Comparison of ENCODE assay signal across 14 mouse cellular contexts in the genomic region with DNA sequence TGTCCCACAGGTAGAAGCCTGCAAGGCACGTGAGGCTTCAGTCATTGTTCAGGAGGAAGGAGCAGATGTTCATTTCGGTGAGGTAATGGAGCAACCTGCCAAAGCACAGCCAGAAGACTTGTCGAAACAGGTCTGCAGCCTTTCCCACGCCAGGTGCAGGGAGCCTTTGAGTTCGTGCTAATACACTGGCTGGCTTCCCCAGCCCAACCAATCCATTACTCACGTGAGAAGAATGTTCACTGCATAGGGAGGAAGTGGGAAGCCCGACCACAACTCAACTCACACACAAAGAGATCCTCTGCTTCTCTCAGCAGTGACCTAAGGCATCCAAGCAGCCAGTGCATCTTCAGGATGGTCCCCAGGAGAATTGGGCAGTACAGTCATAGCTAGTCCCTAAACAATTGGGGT.
DNase-seq lines count a peak whose midpoint lies in the region; ATAC-seq lines count a peak whose summit lies in the region.
"Had no signal": no experiment of that assay in that cellular context is flagged by ENCODE, and none has a peak within 500 bp of the region (broad histone marks: within the 10 kb centered on the region; RNA-seq: fewer than 3 reads in every experiment).

No protein-coding gene starts in this region.

- WGBS in stomach, embryonic 14.5 days: 47% methylated on average over 7 of the region's 7 CpGs
- 82% methylated on average over 7 of the region's 7 CpGs for WGBS in neural tube, embryonic 15.5 days
- 82% methylated on average over 7 of the region's 7 CpGs for WGBS in forebrain, embryonic 11.5 days
- 85% methylated on average over 7 of the region's 7 CpGs for WGBS in forebrain, embryonic 10.5 days

- no peaks in the 10 kb centered on the region for H3K27me3 ChIP-seq in stomach, embryonic 14.5 days (ENCODE audit: control insufficient read depth, insufficient read depth, low read length)
- peaks cover 10% of the 10 kb centered on the region; the same call in 1 of the 2 replicates for H3K27me3 ChIP-seq in neural tube, embryonic 15.5 days (replicated peaks)
- H3K27me3 ChIP-seq in forebrain, embryonic 11.5 days (ENCODE audit: control insufficient read depth, insufficient read depth, low read length): no peaks in the 10 kb centered on the region
- peaks cover 86% of the 10 kb centered on the region for H3K27me3 ChIP-seq in forebrain, embryonic 10.5 days (ENCODE audit: poor library complexity, severe bottlenecking)

- peak; percentile 22 for DNase-seq in embryo, embryonic 10 days (ENCODE audit: low spot score)
- DNase-seq in embryo, embryonic 11 days: no peak
- DNase-seq in Muller cell, postnatal 12 days (ENCODE audit: inconsistent ontology term): peak; percentile 92
- DNase-seq in gonadal fat pad, adult 2 months (ENCODE audit: low read depth): peak; percentile 88
- no peak for DNase-seq in forebrain, embryonic 11.5 days (ENCODE audit: low spot score)
- no peak for DNase-seq in forebrain, embryonic 10.5 days (ENCODE audit: extremely low spot score, low spot score)
- DNase-seq: adrenal gland, postnatal 14 days; right cerebral cortex, postnatal 14 days had no signal

- no peak overlapping the region for H3K4me3 ChIP-seq in stomach, embryonic 14.5 days (ENCODE audit: low read depth, low read length)
- no peak overlapping the region for H3K4me3 ChIP-seq in neural tube, embryonic 15.5 days (replicated peaks)
- H3K4me3 ChIP-seq in forebrain, embryonic 11.5 days (ENCODE audit: low read depth, low read length): no peak overlapping the region
- H3K4me3 ChIP-seq in forebrain, embryonic 10.5 days: no peak overlapping the region
- H3K4me3 ChIP-seq: heart, embryonic 12.5 days; left cerebral cortex, adult 2 months; liver, embryonic 15.5 days had no signal

- no peak overlapping the region for H3K9ac ChIP-seq in stomach, embryonic 14.5 days (replicated peaks; ENCODE audit: low read depth, low read length)
- H3K9ac ChIP-seq in neural tube, embryonic 15.5 days (replicated peaks): no peak overlapping the region
- no peak overlapping the region for H3K9ac ChIP-seq in forebrain, embryonic 11.5 days (ENCODE audit: low read length)
- H3K9ac ChIP-seq: heart, embryonic 12.5 days; liver, embryonic 15.5 days had no signal

- H3K27ac ChIP-seq in stomach, embryonic 14.5 days (ENCODE audit: low read length): peak overlapping the region; percentile 33; the same call in 1 of the 2 replicates
- no peak overlapping the region for H3K27ac ChIP-seq in neural tube, embryonic 15.5 days (replicated peaks)
- no peak overlapping the region for H3K27ac ChIP-seq in forebrain, embryonic 11.5 days (ENCODE audit: low read depth, low read length)
- no peak overlapping the region for H3K27ac ChIP-seq in forebrain, embryonic 10.5 days
- H3K27ac ChIP-seq: hindbrain, postnatal 0 days; left cerebral cortex, adult 2 months; liver, embryonic 15.5 days had no signal

- H3K9me3 ChIP-seq in stomach, embryonic 14.5 days (ENCODE audit: control insufficient read depth, low read depth, low read length): no peaks in the 10 kb centered on the region
- 0 out of 2 replicates have a peak, but pooled peaks cover 4% of the 10 kb centered on the region for H3K9me3 ChIP-seq in neural tube, embryonic 15.5 days (replicated peaks)
- peaks cover 4% of the 10 kb centered on the region; the same call in 1 of the 2 replicates for H3K9me3 ChIP-seq in forebrain, embryonic 11.5 days (ENCODE audit: control insufficient read depth, low read length)
- peaks cover 10% of the 10 kb centered on the region for H3K9me3 ChIP-seq in forebrain, embryonic 10.5 days
- H3K9me3 ChIP-seq: heart, embryonic 12.5 days; liver, embryonic 15.5 days had no signal

- peaks cover 22% of the 10 kb centered on the region for H3K4me1 ChIP-seq in stomach, embryonic 14.5 days (ENCODE audit: control insufficient read depth, insufficient read depth, low read length)
- H3K4me1 ChIP-seq in neural tube, embryonic 15.5 days: peaks cover 18% of the 10 kb centered on the region
- H3K4me1 ChIP-seq in forebrain, embryonic 11.5 days (replicated peaks; ENCODE audit: control insufficient read depth, insufficient read depth, low read length): no peaks in the 10 kb centered on the region; the same call in 1 of the 2 replicates
- H3K4me1 ChIP-seq in forebrain, embryonic 10.5 days: peaks cover 52% of the 10 kb centered on the region

- no peaks in the 10 kb centered on the region for H3K36me3 ChIP-seq in stomach, embryonic 14.5 days (ENCODE audit: control insufficient read depth, insufficient read depth, low read length)
- no peaks in the 10 kb centered on the region for H3K36me3 ChIP-seq in neural tube, embryonic 15.5 days
- H3K36me3 ChIP-seq in forebrain, embryonic 11.5 days (ENCODE audit: control insufficient read depth, insufficient read depth, low read length): no peaks in the 10 kb centered on the region
- H3K36me3 ChIP-seq in forebrain, embryonic 10.5 days (replicated peaks): no peaks in the 10 kb centered on the region
- H3K36me3 ChIP-seq: heart, embryonic 12.5 days; liver, embryonic 15.5 days had no signal

- no peak overlapping the region for H3K4me2 ChIP-seq in stomach, embryonic 14.5 days (replicated peaks; ENCODE audit: low read depth, low read length)
- H3K4me2 ChIP-seq in neural tube, embryonic 15.5 days: no peak overlapping the region
- no peak overlapping the region for H3K4me2 ChIP-seq in forebrain, embryonic 11.5 days (ENCODE audit: low read depth, low read length, severe bottlenecking)
- H3K4me2 ChIP-seq: heart, embryonic 12.5 days; liver, embryonic 15.5 days had no signal

- no peak; the same call in 1 of the 2 replicates for ATAC-seq in stomach, embryonic 14.5 days (ENCODE audit: insufficient number of reproducible peaks, insufficient read depth, low FRiP score, low read depth)
- ATAC-seq in neural tube, embryonic 15.5 days (ENCODE audit: low FRiP score): no peak
- no peak for ATAC-seq in forebrain, embryonic 11.5 days (replicated peaks; ENCODE audit: low FRiP score)
- ATAC-seq: hindbrain, postnatal 0 days had no signal

Comparison
In these comparisons a context has a peak if more than half of its experiments do, and no peak if none do; other contexts are left out.
1. DNase-seq: peak in embryo, embryonic 10 days (single experiment), Muller cell, postnatal 12 days (single experiment) and gonadal fat pad, adult 2 months (single experiment); none in embryo, embryonic 11 days (single experiment), forebrain, embryonic 11.5 days (single experiment) and forebrain, embryonic 10.5 days (single experiment).